Mouse (Mus musculus) CD8-positive naive resting alpha-beta T cell, adult 2 months (primary cell): ENCODE results near the gene Ccnd3.
"Not testable (repeated sequence)": the region's sequence is repeated elsewhere in the genome, so short reads cannot be mapped to it uniquely, and the experiment has no call there.

ENCODE experiments used
- DNase-seq, 2 experiments: peaks; one replicate each; pipeline ENCODE4 v3.0.0; 2022; ENCODE audit warnings: low read depth in 2 of 2, low spot score in 2 of 2

The Ccnd3 gene

DNA sequence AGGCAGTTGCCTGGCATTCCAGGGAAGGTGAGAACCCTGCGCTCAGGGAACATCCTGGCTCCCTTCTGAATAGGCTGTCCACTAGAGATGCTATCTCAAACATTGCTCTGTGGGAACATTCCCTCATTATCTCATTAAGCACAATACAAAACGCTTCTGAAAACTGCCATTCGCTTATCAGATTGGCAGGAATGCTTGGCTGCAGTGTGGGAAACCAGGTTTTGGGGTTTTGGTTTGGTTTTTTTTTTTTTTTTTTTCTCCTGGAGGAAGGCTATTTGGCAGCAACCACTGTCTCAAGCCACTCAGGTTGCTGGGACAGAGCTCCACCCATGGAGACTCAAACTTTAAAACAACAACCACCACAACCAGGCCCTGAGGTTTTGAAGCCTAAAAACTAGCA is 25.0 kb upstream of the Ccnd3 start:
- DNase-seq = no peak

DNA sequence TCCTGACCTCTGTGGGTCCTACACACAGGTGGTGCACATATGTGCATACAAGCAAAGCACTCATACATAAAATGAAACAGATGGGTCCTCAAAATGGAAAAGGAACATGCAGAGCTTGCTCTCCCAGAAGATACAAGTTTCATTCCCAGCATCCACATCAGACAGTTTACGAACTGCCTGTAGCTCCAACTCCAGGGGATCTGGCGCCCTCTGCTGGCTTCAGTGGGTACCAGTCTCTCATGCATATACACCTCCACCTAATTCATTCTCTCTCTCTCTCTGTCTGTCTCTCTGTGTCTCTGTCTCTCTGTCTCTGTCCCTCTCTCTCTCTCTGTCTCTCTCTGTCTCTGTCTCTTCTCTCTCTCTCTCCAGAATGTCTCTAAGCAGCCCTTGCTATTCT is 22.4 kb upstream of the Ccnd3 start:
- DNase-seq = peak; percentile 36 to 52

DNA sequence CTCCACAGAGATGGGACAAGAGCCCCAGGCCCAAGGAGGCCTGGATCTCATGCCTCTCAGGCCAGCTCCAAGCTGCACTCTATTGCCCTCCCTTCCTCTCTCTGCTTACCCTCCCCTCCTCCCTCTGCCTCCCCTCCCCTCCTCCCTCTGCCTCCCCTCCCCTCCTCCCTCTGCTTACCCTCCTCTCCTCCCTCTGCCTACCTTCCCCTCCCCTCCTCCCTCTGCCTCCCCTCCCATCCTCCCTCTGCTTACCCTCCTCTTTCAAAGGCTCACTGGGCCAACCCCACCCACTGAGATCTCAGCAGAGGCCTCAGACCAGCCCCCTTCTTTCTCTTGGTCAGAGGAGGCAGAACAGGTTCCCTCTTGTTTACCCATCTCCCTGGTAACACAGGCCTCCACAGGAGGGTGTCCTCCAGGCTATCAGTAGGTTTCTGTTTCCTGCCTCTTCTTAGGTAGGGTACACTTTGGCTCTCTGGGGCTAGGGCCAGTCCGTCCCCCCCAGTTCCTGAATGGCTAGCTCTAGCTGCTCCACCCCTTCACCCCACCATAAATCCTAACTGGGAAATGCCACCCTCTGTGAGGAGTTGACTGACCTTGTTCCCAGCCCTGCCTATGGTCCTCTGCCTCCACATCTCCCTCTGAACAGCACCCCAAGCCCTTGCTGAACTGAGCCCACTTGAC is 20.5 kb upstream of the Ccnd3 start:
- DNase-seq = peak in 1 of 2 experiments; percentile 21

DNA sequence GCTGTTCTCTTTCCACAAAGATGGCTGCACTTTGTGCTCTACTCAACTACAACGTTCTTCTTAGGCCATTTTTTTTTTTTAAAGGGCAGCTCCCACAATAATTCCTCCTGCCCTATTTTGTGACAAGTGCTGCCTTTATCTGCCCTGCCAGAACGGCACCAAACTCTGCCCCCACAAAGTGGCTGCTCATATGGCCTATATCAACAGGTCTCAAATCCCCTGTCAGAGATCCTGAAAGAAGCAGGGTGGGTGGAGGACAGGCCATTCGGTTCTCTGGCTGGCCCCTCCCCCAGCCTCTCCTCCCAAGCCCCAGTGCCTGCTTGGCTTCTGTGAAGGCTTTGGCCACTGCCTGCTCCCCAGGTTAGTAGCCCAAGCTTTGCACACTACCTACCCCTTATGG is 19.9 kb upstream of the Ccnd3 start:
- no peak for DNase-seq

DNA sequence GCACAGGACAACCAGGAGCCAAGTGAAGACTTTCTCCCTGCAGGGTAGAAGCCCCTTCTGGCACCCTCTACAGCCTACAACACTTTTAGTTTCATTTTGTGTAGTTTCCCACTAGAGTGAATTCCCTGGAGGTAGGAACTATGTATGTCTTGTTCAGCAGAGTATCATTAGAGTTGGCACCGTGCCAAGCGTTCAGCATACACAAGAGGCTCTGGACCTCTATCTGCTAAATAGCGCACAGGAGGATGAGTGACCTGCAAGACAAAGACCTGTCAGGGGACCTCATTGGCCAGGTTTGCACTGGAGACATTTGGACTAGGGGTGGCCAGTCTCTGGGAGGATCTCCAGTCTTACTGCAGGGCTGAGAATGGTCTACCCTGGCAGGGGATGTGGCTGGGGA is 19.1 kb upstream of the Ccnd3 start:
- no peak for DNase-seq

DNA sequence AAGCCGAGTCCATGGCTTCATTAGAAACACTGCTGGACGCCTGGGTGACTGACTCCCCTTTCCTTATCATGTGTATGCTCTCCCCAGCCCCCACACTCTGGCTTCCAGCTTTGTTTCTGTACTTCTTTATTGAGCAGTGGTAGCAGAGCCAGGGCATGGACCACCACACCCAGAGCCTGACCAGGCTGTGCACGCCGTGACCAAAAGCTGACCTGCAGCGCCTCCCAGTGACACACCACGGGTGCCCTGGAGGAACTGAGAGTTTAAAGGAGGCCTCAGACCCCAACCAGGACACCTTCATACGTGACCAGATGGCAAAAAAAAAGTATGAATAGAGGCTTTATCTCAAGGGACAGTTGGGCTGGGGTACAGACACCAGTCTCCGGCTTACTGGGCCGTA is 14.1 kb upstream of the Ccnd3 start:
- DNase-seq = no peak

DNA sequence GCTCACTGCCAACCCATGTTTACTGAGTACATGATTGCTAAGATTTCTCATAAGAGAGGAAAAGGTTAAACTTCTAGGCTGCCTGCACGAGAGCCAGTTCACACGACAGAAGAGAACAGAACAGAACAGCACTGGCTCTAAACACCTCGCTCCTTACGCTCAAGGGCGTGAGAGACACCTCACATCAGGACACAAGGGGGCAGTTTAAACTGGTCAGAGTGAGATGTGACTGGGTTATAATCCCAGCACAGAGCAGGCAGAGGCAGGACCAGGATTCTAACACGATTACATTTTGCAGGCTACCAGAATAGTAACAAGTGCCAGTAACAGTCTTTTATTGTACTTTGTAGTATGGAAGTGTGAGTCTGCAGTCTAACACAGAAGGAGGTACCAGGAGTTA is 12.1 kb upstream of the Ccnd3 start:
- no peak for DNase-seq

DNA sequence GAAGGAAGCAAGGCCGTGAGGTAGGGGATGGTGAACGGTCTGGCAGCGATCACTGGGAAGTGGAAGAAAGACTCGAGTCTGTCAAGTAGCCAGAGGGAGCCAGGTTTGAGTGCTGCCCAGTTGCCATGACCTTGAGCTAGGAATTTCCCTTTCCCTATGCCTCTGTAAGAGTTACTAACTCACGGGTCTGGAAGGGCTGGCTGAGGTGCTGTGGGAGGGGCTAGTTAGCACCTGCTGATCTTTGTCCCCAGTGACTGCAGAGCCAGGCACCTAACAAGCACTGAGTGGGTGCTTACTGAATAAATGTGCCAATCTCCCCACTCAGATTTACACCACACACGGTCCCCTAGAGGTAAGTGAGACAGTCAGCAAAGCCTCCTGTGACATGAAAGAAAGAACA is 11.2 kb upstream of the Ccnd3 start:
- no peak for DNase-seq

DNA sequence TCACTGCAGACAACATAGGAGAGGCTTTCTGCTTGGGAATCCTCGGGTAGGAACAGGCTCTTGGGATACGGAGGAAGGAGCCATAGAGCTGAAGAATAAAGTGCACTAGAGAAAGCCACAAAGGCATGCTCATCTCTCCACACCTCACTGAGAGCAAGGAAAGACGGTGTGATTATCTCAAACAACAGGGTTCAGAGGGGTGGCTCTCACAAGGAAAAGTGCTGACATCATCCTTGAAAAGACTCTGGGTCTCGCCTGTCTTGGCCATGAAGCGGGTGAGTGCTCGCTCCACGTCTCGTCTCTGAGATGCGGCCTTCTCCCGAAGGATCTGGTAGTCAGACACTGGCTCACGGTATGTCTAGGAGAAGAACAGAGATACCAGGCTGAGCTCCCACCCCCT is 10.7 kb upstream of the Ccnd3 start:
- no peak for DNase-seq

DNA sequence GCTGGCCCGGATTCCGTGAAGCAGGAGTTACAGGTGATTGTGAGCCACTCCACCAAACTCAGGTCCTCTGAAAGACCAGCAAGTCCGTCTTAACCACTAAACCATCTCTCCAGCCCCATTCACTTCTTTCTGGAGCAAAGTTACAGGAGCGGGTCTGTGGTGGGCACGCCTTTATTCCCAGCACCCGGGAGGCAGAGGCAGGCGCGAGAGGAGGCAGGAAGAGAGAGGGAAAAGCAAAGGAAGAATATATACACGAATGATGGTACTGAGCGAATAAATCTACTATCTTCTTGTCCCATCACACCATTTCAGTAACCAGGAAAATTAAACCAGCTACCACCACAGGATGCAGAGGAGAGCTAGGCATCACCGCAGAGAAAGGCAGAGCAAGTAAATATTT is 3.3 kb upstream of the Ccnd3 start:
- no peak for DNase-seq

DNA sequence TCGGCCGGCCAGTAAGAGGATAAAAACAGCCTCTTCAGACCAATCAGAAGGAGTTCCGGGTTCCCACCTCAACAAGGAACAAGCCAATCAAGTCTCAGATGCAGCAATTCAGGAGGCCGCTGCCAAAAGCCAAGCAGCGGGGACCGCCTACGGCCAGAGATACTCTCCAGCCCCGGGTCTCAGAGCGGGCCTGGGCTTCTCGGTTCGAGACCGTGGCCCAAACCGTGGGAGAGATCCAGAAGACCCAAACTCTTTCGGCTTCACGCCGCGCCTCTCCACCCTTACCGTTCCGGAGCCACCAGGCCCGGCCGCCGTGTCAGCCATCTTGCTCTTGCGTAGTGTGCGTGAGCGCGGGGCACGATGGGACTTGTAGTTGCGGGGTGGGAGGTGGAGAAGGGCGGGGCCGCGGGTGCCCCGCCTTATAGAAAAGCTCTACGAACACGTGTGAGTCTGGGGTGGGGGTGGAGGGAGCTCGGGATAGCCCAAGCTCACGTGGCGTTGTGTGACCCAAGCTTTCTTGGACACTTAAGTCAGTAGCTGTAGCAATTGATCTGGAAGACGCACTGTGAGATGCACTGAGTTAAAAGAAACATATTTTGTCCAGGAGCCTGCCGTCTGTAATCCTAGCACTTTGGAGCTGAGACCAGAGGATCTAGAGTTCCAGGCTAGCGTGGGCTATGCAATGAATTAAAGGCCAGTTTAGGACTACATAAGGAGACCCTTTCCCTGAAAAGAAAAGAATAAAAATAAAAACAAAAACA is 2.7 kb upstream of the Ccnd3 start, which contains the start of gene Taf8:
Taf8 (minus strand) TSS at position 347 of the 761 bp plus-strand sequence.
- peak; percentile 81 to 90 for DNase-seq

DNA sequence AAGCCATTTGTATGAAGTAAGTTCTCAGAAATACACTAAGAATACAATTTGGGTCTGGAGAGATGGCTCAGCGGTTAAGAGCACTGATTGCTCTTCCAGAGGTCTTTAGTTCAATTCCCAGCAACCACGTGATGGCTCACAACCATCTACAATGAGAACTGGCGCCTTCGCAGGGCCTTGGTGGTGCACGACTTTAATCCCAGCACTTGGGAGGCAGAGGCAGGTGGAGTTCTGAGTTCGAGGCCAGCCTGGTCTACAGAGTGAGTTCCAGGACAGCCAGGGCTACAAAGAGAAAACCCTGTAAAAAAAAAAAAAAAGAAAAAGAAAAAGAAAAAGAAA is 2.2 kb upstream of the Ccnd3 start:
- not testable (repeated sequence) for DNase-seq

DNA sequence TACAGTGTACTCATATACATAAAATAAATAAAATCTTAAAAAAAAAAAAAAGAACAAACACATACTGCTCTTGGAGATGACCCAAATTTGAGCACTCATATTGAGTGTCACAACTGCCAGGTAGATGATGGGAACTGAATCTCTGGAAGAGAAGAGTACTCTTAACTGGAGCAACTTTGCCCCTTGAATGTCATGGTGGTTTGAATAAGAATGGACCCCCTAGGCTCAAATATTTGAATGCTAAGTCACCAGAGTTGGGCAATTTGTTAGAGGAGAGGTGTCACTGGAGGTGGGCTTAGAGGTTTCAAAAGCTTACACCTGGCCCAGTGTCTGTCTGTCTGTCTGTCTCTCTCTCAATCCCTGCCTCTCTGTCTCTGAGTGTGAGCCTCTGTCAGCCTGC is 1.2 kb upstream of the Ccnd3 start:
- no peak for DNase-seq

DNA sequence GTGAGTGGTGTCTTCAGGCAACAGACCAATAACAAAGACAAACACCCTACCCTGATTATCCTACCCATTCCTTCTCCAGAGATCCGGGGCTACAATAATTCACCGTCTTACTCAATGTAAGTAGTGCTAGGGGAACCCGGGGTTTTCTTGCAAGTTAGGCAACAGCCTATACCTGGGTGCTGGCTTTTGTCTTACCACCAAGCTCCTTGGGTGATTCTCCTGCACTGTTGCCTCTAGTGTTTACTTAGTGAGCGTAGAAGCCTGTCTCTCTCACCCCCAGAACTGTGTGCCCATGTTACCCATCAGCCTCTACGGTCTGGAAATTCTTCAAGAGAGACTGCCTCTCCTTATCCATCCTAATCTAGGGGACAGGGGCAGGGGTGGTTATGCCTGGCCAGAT is 623 bp upstream of the Ccnd3 start:
- DNase-seq = no peak

DNA sequence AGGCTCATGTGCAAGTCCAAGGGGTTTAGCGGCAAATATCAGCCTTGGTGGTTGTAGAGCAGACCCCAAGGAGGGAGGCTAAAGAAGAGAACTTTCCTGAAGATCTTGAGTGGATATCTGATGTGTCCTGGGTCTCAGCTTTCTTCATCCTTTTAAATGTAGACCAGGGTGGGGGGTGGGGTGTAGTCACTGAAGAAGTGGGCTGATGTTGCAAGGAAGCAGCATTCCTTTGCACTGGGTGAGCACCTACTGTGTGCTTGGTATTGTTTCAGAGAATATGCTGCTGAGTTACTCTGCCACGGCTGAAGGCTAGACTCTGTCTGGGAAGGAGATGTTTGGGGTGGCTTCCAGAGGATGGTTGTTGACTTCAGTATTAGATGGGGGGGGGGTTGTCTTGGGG is 715 bp downstream of the Ccnd3 start:
- no peak for DNase-seq

DNA sequence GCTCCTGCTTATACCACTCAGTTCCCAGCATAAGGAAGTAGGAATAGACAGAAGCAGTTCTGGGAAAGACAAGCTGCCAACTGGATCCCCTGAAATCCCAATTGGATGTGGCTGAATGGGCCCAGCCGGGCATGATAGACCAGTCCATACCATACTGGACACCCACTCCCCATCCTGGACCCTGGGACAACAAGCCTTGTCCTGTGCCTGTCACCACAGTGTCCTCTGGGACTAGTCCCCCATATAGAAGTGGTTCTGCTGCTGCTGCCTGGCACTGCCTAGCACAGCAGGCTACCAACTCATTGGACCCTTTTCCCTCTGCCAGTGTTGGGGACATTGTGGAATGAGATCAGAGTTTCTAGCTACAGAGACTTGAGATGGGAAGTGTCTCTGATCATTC is 1.2 kb downstream of the Ccnd3 start:
- no peak for DNase-seq

DNA sequence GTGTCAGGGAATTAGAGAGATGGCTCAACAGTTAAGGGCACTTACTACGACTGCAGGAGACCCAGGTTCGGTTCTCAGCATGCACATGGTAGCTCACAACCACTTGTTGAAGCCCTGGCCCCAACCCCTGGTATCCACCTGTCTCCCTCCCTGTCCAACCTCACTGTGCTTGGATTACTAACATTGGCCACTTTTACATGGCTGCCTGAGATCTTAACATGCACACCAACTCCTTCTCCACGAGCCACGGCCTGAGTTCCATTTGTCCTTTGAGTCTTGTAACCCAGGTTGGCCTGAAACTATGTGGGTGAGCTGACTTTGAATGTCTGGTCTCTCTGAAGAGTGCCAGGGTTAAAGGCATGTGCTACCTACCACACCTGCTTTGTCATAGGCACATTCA is 1.8 kb downstream of the Ccnd3 start:
- no peak for DNase-seq

DNA sequence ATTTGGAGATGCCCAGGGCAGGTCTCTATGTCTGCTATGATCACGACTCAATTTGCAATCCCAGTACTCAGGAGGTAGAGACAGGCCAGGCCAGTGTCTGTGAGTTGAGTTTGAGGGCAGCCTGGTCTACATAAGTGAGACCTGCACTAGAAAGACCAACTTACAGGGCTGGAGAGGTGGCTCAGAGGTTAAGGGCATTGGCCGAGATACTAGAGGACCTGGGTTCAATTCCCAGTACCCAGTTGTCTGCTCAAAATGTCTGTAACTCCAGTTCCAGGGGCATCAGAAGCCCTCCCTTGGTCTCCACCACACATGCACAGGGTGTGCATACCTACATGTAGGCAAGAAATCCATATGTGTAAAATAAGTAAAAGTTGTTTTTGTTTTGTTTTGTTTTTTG is 2.7 kb downstream of the Ccnd3 start:
- DNase-seq = no peak

DNA sequence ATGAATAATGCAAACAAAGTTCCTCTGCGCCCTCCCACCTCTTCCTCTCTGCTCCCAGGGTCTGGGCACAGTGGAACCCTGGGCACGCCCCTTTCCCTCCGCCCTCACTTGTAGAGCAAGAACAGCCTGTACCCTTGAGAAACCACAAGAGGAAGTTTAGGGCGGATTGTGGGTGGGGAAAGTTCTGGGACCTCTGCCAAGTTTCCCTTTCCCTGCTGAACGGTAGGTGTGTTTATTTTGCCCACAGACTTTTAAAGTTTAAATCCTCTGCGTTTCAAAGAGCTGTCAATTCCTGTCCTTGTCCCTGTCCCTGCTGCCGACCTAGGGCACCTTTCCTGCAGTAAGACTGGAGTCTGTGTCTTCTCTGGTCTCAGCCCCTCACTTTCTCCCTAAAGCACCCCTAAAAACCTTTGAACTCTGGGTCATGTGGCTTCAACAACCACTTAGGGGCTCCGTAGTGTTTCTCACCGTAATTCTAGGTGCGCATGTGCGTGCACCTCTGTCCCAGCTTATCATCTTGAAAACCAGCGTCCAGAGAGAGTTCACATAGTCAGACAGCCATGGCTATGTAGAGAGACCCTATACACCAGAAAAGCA is 3.3 kb downstream of the Ccnd3 start:
- DNase-seq = peak; percentile 91 to 96

DNA sequence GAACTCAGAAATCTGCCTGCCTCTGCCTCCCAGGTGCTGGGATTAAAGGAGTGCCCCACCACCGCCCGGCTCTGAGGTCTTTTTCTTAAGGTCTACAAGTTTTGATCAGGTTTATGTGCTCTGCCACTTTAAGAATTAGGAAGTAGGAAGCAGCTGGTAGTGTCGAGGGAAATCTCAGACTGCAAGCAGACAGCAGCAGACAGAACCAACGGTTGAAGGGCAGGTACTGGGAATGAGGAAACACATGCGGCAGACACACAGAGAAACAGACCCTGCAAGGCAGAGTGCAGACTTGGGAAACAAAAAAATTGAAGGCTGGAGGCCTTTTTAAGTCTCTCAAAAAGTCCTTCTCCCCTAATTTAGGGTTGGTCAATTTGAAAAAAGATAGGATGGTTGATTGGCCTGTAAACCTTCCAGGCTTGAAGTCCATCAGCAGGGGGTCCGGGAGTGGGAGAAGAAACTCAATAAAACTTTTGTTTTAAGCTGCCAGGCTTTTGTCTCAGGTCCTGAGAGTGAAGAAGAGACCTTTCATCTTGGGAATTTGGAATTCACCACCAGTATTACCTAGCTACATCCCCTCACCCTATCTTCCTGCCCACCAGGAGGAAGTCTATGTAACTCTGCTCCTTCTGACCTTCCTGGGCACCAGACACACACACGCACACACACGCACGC is 4.3 kb downstream of the Ccnd3 start:
- DNase-seq = no peak

DNA sequence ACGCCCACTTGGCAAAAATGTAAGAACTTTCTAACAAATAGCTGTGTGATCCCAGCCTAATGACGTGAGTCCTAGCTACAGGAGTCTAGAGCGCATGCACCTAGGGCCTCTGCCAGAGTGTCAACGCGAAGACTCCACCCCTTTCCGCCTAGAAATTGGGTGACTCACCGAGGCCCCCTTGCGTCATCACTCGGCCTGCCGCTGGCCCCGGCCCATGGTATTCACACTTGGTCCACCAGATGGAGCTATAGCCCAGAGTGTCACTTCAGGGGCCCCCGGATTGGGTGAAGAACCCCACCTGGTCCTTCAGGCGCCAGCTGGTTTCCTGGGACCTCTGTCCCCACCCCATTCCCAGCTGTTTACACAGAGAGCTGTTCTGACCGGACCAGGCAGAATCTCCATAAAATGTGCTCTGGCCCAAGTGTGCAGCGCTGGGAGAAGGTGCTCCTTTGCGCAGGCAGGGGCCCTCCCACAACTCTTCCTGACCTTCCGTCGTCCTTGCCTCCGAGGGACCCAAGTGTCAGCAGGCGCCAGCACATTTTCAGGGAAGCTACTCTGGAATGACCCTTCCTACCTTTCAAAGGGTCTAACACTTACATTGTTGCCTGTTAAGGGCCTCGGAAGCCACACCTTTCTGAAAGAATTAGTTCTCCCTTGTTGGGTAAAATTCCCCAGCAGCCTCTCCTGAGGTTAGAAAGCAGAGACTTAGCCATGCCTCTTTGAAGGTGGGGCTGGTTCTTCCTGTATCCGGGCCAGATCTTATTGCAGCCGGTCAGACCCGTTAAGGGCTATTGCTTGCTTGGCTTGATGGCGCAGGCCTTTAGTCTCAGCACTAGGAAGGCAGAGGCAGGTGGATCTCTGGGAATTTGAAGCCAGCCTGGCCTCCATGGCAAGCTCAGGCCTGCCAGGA is 6.5 kb downstream of the Ccnd3 start:
- peak; percentile 99 for DNase-seq
